Mouse (Mus musculus): ENCODE results near the gene Ino80d.

DNA sequence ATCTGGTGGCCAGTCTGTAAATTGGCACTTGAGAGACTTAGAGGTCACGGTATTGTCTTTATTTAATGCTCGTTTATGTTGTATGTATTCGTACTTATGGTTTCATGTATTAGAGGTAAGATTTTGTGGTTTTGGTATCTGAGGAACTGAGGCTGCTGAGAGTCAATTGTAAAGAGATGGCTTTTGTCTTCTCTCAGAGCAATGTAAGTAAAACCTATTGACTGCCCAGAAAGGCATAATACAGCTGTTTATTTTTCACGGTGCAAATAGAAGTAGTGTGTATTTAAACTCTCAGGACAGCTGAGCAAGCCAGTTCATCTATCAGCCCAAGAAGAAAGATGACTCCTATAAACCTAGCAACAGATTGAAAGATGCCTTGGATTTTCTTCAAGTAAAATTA lies 629 bp upstream of the Ino80d start:
- TF ChIP-seq CTCF (IDR thresholded peaks at IDR 0.05; ENCODE audit: control insufficient read depth, insufficient read depth, insufficient replicate concordance, low read depth, low read length) (no peak), POLR2A (IDR thresholded peaks at IDR 0.05; ENCODE audit: control insufficient read depth, low read depth, low read length) (no peak)

All from testis, adult 2 months (tissue).